Mouse (Mus musculus) cerebellum, adult 11-12 months (tissue): ENCODE measurements around the gene Ssu72.

ENCODE experiments used
- DNase-seq: peaks from one replicate; pipeline ENCODE4 v3.0.0; 2022

The Ssu72 gene

GRCm38 (mm10) chr4:155757011-155757410 is 52.4 kb downstream of the Ssu72 start:
- no peak for DNase-seq

GRCm38 (mm10) chr4:155759862-155760612 is 55.4 kb downstream of the Ssu72 start:
- DNase-seq = no peak

- DNase-seq = peak; percentile 96
Observed at GRCm38 (mm10) chr4:155760613-155761355, 56.2 kb downstream of the Ssu72 start, which contains the start of gene Atad3a. TSS of gene Atad3a (minus strand) at chr4:155761093.

- peak; percentile 48 for DNase-seq
Observed at GRCm38 (mm10) chr4:155761356-155762099, 56.9 kb downstream of the Ssu72 start.

GRCm38 (mm10) chr4:155762357-155762756 is 57.8 kb downstream of the Ssu72 start:
- no peak for DNase-seq

- peak; percentile 42 for DNase-seq
Observed at GRCm38 (mm10) chr4:155769496-155769879, 64.9 kb downstream of the Ssu72 start.

- DNase-seq = peak; percentile 93
Observed at GRCm38 (mm10) chr4:155769880-155770512, 65.4 kb downstream of the Ssu72 start.

GRCm38 (mm10) chr4:155770626-155771025 is 66.0 kb downstream of the Ssu72 start:
- no peak for DNase-seq

- DNase-seq = no peak
Observed at GRCm38 (mm10) chr4:155771706-155772105, 67.1 kb downstream of the Ssu72 start.

- DNase-seq = peak; percentile 64
Observed at GRCm38 (mm10) chr4:155772786-155773185, 68.2 kb downstream of the Ssu72 start.

GRCm38 (mm10) chr4:155773335-155774078 is 68.9 kb downstream of the Ssu72 start:
- no peak for DNase-seq

GRCm38 (mm10) chr4:155774280-155774754 is 69.7 kb downstream of the Ssu72 start, which contains the start of gene Vwa1:
TSS of gene Vwa1 (minus strand) at chr4:155774698.
- peak; percentile 89 for DNase-seq

GRCm38 (mm10) chr4:155774971-155775740 is 70.6 kb downstream of the Ssu72 start:
- DNase-seq = peak; percentile 79

- peak; percentile 82 for DNase-seq
Observed at GRCm38 (mm10) chr4:155775855-155776254, 71.3 kb downstream of the Ssu72 start.

GRCm38 (mm10) chr4:155776704-155777335 is 72.2 kb downstream of the Ssu72 start:
- DNase-seq = no peak

GRCm38 (mm10) chr4:155777816-155778215 is 73.2 kb downstream of the Ssu72 start:
- DNase-seq = no peak

- DNase-seq = no peak
Observed at GRCm38 (mm10) chr4:155779498-155779897, 74.9 kb downstream of the Ssu72 start.

GRCm38 (mm10) chr4:155780895-155781294 is 76.3 kb downstream of the Ssu72 start:
- no peak for DNase-seq
